Mouse (Mus musculus) heart, embryonic 14.5 days (tissue): ENCODE results near the gene Gm9887. TPM values are rescaled to one million over a fixed set of nuclear protein-coding genes. Genes with fewer than 3 reads are reported as not detected.

Source experiments
- ATAC-seq: fragments of 200-750 bp; cut with Nextera tagmentation; 2 replicates; pipeline ENCODE4 v1.8.0; 2017; ENCODE audit warnings: low read depth, moderate TSS enrichment; ENCODE audit not compliant: insufficient number of reproducible peaks, insufficient read depth, low FRiP score
- H3K27ac ChIP-seq, 2 experiments: fragments of 200-500 bp in 1 of 2; fragments of 300-500 bp in 1 of 2; sonication (generic) in 1 of 2; replicated peaks in 1 of 2; 2 replicates each; pipeline ENCODE4 v1.5.1; 2012 to 2014; ENCODE audit warnings: low read depth in 2 of 2, low read length in 2 of 2, control low read depth in 1 of 2, mild to moderate bottlenecking in 1 of 2, mixed read lengths in 1 of 2; ENCODE audit not compliant: control insufficient read depth in 1 of 2, insufficient read depth in 1 of 2
- H3K27me3 ChIP-seq: fragments of 300-500 bp; sonication (generic); 2 replicates; pipeline ENCODE4 v1.6.1; 2014; ENCODE audit warnings: mild to moderate bottlenecking, low read length, control low read depth; ENCODE audit not compliant: control insufficient read depth, insufficient read depth
- H3K36me3 ChIP-seq: fragments of 300-500 bp; sonication (generic); 2 replicates; pipeline ENCODE4 v1.6.1; 2014; ENCODE audit warnings: mild to moderate bottlenecking, control low read depth, low read length, mixed read lengths; ENCODE audit not compliant: control insufficient read depth, insufficient read depth
- H3K4me1 ChIP-seq, 2 experiments: fragments of 200-500 bp in 1 of 2; fragments of 300-500 bp in 1 of 2; sonication (generic) in 1 of 2; 2 replicates each; pipeline ENCODE4 v1.6.1; 2012 to 2014; ENCODE audit warnings: low read length in 2 of 2, control low read depth in 1 of 2, mixed read lengths in 1 of 2; ENCODE audit not compliant: control insufficient read depth in 2 of 2, insufficient read depth in 2 of 2
- H3K4me2 ChIP-seq: fragments of 300-500 bp; sonication (generic); 2 replicates; pipeline ENCODE4 v1.6.1; 2014; ENCODE audit warnings: mild to moderate bottlenecking, low read length
- H3K4me3 ChIP-seq, 2 experiments: fragments of 200-500 bp in 1 of 2; fragments of 300-500 bp in 1 of 2; sonication (generic) in 1 of 2; 2 replicates each; pipeline ENCODE4 v1.5.1; 2012 to 2014; ENCODE audit warnings: low read length in 2 of 2, mild to moderate bottlenecking in 2 of 2, control low read depth in 1 of 2, low read depth in 1 of 2, moderate library complexity in 1 of 2; ENCODE audit not compliant: control insufficient read depth in 1 of 2, insufficient read depth in 1 of 2
- H3K9ac ChIP-seq: fragments of 300-500 bp; sonication (generic); 2 replicates; pipeline ENCODE4 v1.6.1; 2014; ENCODE audit warnings: mild to moderate bottlenecking, low read length
- H3K9me3 ChIP-seq: fragments of 300-500 bp; sonication (generic); 2 replicates; pipeline ENCODE4 v1.6.1; 2016; ENCODE audit warnings: low read length, control low read depth; ENCODE audit not compliant: control insufficient read depth
- WGBS: fragments of 180-500 bp; shearing (Covaris S2); extraction: QIAGEN DNeasy Blood & Tissue Kit; methylation state at CpG from one replicate; pipeline ENCODE4 v1.1.7; 2014; 5-methylcytosine and 5-hydroxymethylcytosine counted together
- polyA plus RNA-seq: library from polyadenylated mRNA; unstranded; fragments of >200 nt; fragmentation: Nextera tagmentation; extraction: Ambion mirVana; gene quantifications from 2 replicates; pipeline ENCODE4 v1.2.1, GENCODE M21; 2014

Gm9887 gene
- polyA plus RNA-seq, 1 experiment from 2014 or later, result 1.7 TPM

DNA sequence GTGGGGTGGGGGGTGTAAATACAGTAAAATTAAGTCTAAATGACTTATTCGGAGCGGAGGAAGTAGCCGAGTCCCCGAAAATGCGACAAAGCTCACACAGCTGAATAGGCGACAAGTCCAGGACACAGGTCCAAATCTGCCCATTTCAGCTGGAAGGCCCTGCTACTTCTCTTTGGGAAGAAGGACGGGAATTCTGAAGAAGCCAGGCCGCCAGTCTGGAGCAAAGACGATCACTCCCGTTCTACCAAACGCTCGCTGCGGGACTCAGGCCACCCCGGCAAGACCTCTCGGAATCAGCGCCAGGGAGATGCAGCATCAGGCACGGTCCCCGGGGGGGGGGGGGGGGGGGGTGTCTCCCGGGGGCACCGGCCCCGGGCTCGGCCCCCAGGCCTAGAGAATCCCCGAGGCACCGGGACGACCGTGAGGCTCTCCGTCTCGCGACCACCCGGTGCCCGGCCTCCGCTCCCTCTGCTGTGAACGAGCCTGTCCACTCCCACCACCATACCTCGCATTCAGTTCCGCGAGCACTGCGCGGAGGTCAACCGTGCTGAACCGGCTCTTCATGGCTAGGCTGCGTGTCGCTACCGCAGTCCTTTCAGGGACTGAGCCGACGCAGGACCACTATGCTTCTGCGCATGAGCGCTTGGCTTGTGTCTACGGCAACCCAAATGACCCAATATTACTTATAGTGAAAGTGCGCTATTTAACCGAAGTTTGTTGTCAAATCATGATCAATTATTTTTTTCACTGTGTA lies 15.5 kb downstream of the Gm9887 start, which contains the start of gene Nemf:
Gene Nemf (minus strand): TSS at position 620 of the 754 bp plus-strand sequence.
- Histone ChIP-seq H3K27ac (peak within 1 kb of the TSS; percentile 63 to 90), H3K4me1 (0 out of 4 replicates have a peak, but pooled peaks cover 0 to 3% of the 10 kb centered on the region in 2 experiments), H3K27me3 (no peaks in the 10 kb centered on the region), H3K9ac (peak within 1 kb of the TSS; percentile 90), H3K36me3 (peaks cover 37% of the 10 kb centered on the region), H3K4me3 (peak within 1 kb of the TSS; percentile 71 to 99), H3K4me2 (peak within 1 kb of the TSS; percentile 91), H3K9me3 (no peaks in the 10 kb centered on the region)
- under 1% methylated on average over 44 of the region's 50 CpGs for WGBS
- peak; percentile 40; the same call in 1 of the 2 replicates for ATAC-seq

DNA sequence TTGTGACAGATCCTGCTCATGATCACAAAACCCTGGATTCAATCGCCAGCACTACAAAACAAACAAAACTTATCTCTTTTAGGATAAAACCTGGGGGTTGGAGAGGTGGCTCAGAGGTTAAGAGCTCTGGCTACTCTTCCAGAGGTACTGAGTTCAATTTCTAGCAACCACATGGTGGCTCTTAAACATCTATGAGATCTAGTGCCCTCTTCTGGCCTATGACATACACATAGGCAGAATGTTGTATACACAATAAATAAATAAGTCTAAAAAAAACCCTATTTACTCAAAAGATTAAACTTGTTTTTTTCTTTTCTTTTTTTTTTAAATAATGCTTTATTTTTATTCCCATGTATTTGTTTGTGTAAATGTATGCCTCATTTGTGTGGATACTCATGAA lies 20.6 kb downstream of the Gm9887 start:
- Histone ChIP-seq H3K9ac (no peak overlapping the region), H3K27me3 (no peaks in the 10 kb centered on the region), H3K4me2 (no peak overlapping the region), H3K27ac (no peak overlapping the region), H3K9me3 (no peaks in the 10 kb centered on the region), H3K4me1 (0 out of 4 replicates have a peak, but pooled peaks cover 0 to 3% of the 10 kb centered on the region in 2 experiments), H3K36me3 (peaks cover 83% of the 10 kb centered on the region), H3K4me3 (no peak overlapping the region)
- ATAC-seq, result no peak
- 72% methylated on average over 1 of the region's 1 CpGs for WGBS

DNA sequence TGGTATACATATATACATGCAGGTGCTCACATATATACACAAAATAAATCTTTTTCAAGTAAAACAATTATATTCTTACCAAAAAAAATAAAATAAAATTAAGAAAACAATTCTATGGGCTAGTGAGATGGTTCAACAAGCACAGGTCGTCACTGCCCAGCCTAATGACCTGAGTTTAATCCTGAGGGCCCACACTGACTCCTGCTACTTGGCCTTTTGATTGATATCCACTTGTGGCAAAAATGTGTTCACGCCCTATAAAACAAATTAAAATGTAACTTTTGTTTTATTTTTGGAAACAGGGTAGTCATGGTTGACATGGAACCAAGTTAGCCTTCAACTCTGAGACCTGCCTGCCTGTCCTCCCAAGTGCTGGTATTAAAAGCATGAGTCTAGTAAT lies 22.3 kb downstream of the Gm9887 start:
- H3K4me2 ChIP-seq, result no peak overlapping the region
- H3K27me3 ChIP-seq, result no peaks in the 10 kb centered on the region
- H3K9ac ChIP-seq, result no peak overlapping the region
- peaks cover 93% of the 10 kb centered on the region for H3K36me3 ChIP-seq
- H3K4me3 ChIP-seq, result no peak overlapping the region
- no peaks in the 10 kb centered on the region for H3K9me3 ChIP-seq
- H3K27ac ChIP-seq, result no peak overlapping the region
- H3K4me1 ChIP-seq, result no peaks in the 10 kb centered on the region
- ATAC-seq, result no peak
- WGBS, result 91% methylated on average over 2 of the region's 2 CpGs

DNA sequence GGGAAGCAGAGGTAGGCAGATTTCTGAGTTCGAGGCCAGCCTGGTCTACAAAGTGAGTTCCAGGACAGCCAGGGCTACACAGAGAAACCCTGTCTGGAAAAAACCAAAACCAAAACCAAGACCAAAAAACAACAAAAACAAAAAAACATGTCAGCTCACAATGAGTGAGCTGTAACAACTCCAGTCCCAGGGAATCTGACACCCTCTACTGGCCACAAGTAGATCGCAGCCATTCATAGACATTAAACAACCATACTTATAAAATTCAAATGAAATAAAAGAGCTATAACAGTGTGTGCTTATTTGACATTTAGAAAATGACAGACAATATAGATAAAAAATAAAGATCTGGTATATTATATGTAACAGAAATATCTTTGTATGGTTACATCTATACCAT lies 38.7 kb downstream of the Gm9887 start:
- Histone ChIP-seq H3K4me1 (no peaks in the 10 kb centered on the region), H3K27me3 (no peaks in the 10 kb centered on the region), H3K9ac (no peak overlapping the region), H3K36me3 (peaks cover 89% of the 10 kb centered on the region), H3K27ac (no peak overlapping the region), H3K4me3 (no peak overlapping the region), H3K4me2 (no peak overlapping the region), H3K9me3 (no peaks in the 10 kb centered on the region)
- ATAC-seq, result no peak
- 79% methylated on average over 2 of the region's 2 CpGs for WGBS

DNA sequence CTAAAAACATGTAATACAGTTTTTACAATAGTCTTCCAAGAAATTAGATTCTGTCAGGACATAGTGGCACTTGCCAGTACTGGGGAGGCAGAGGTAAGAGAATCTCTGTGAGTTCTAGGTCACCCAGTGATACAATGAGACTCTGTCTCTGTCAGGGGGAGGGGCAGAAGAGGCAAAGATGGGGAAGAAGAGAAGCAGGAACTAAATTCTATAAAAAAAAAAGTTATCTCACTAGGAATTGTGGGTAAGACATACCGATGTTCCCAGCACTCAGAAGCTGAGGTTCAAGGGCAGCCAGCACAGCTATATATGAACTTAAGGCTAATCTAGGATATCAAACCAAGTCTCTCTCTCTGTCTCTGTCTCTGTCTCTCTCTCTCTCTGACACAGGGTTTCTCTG lies 40.1 kb downstream of the Gm9887 start:
- no peaks in the 10 kb centered on the region for H3K9me3 ChIP-seq
- ATAC-seq, result no peak
- peaks cover 83% of the 10 kb centered on the region for H3K36me3 ChIP-seq

DNA sequence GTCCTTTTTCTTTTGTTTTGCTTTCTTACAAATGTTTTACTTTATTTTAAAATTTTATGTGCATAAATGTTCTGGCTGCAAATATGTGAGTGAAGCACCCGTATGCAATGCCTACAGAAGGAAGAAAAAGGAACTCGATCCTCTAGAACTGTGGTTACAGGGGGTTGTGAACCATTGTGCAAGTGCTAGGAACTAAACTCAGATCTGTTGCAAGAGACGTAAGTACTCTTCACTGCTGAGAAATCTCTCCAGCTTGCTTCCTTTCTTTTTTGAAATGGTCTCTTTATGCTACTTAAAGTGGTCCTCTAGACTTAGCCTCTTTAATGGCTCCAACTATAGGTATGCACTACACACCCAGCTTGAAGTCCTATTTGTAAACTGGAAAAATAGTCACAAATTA lies 41.1 kb downstream of the Gm9887 start:
- Histone ChIP-seq H3K36me3 (peaks cover 84% of the 10 kb centered on the region), H3K4me2 (no peak overlapping the region), H3K9me3 (no peaks in the 10 kb centered on the region), H3K4me3 (no peak overlapping the region), H3K4me1 (no peaks in the 10 kb centered on the region), H3K27ac (no peak overlapping the region), H3K27me3 (no peaks in the 10 kb centered on the region), H3K9ac (no peak overlapping the region)
- ATAC-seq, result no peak
- WGBS, result 93% methylated on average over 3 of the region's 3 CpGs

More for the DNA sequence above, 40.1 kb downstream of the Gm9887 start:
- no peak overlapping the region for H3K9ac ChIP-seq
- H3K27me3 ChIP-seq, result no peaks in the 10 kb centered on the region
- H3K4me3 ChIP-seq, result no peak overlapping the region
- H3K27ac ChIP-seq, result no peak overlapping the region
- 91% methylated on average over 1 of the region's 1 CpGs for WGBS
- no peaks in the 10 kb centered on the region for H3K4me1 ChIP-seq
- H3K4me2 ChIP-seq, result no peak overlapping the region
